Mouse (Mus musculus) gastrocnemius, postnatal 10 days (tissue): Measurements from ENCODE around the gene Tsga10ip. TPM values are rescaled to one million over a fixed set of nuclear protein-coding genes. Genes with fewer than 3 reads are reported as not detected.
"Not testable (repeated sequence)": the region's sequence is repeated elsewhere in the genome, so short reads cannot be mapped to it uniquely, and the experiment has no call there.

Experiments used
- DNase-seq: peaks from one replicate; pipeline ENCODE4 v3.0.0; 2021; ENCODE audit warnings: mixed read lengths
- total RNA-seq, 2 experiments: library from RNA; stranded (reverse); gene quantifications; 2 replicates each; pipeline ENCODE4 v1.2.3; 2021

Tsga10ip gene
- total RNA-seq, 2 experiments from 2014 or later = 0.23 TPM; not detected in 1

- no peak for DNase-seq
These were observed 12.7 kb downstream of the Tsga10ip start for GRCm38 (mm10) chr19:5389647-5390046.

GRCm38 (mm10) chr19:5388588-5389242 lies 13.6 kb downstream of the Tsga10ip start, which contains the start of gene Sart1:
Sart1 (minus strand) TSS chr19:5388703.
- peak; percentile 93 for DNase-seq

- DNase-seq = peak; percentile 46
These were observed 14.3 kb downstream of the Tsga10ip start for GRCm38 (mm10) chr19:5388011-5388441.

GRCm38 (mm10) chr19:5384715-5385114 lies 17.6 kb downstream of the Tsga10ip start:
- no peak for DNase-seq

DNA sequence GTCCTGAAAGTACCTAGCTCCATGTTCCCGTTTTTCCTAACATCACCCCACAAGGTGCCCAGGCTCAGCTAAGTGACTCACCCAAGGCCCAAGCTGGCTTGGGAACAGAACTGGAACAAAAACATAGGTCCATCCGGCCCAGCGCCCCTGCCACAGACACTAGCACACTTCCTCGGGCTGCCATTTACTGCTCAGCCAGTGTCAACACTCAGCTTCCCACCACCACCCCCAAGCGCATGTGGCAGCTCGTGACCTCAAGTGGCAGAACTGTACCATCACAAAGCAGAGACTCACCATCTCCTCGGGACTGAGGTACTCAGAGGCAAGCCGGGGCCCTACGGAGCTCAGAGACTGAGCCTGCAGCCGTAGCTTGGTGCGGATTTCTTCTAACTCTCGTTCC lies 19.0 kb downstream of the Tsga10ip start:
- DNase-seq = no peak

- DNase-seq = no peak
These were observed 24.9 kb downstream of the Tsga10ip start for GRCm38 (mm10) chr19:5377446-5377845.

GRCm38 (mm10) chr19:5374748-5375147 lies 27.6 kb downstream of the Tsga10ip start:
- DNase-seq = no peak

GRCm38 (mm10) chr19:5374177-5374576 lies 28.1 kb downstream of the Tsga10ip start:
- no peak for DNase-seq

GRCm38 (mm10) chr19:5372724-5373123 lies 29.6 kb downstream of the Tsga10ip start:
- DNase-seq = no peak

- no peak for DNase-seq
These were observed 31.4 kb downstream of the Tsga10ip start for GRCm38 (mm10) chr19:5370932-5371331.

DNA sequence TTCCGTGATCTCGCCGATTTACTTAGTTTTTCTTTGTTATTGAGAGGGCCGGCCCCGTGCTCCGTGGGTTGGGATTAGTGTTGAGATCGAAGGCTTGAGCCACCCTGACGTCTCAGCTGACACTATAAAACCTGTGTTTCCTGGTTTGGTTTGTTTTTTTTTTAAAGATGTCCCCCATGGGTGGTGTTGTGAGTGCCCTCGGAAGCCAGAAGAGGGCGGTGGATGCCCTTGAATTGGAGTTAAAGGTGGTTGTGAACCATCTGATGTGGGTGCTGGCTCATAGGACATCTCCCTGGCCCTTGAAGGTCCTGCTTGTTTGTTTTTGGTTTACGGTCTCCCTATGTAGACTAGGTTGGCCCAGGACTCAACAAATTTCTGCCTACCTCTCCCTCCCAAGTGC lies 34.9 kb downstream of the Tsga10ip start:
- DNase-seq = no peak

GRCm38 (mm10) chr19:5367053-5367359 lies 35.3 kb downstream of the Tsga10ip start, which contains the start of gene Banf1:
Banf1 (minus strand) TSS chr19:5367168.
- DNase-seq = no peak

GRCm38 (mm10) chr19:5366175-5367052 lies 35.9 kb downstream of the Tsga10ip start, which contains the start of gene Eif1ad:
Eif1ad (plus strand) TSS chr19:5366741.
- peak; percentile 92 for DNase-seq

DNA sequence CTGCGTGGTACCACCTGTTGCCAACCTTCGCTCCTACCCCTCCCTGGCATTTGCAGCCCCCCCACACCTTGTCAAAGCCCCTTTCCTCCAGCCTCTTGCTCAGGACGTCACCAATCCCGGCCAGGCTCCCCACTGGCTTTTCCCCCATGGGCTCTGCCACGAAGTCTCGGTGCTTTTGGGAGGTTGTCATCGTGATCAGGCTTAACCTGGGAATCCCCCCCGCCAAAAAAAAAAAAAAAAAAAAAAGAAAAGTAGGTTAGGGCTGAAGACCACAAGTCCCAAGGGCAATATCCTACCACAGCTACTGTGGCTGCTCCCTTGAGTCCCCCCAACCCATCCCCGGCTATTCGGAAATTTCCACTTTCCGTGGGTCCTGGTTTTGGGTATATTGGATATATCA lies 36.6 kb downstream of the Tsga10ip start:
- DNase-seq = no peak

DNA sequence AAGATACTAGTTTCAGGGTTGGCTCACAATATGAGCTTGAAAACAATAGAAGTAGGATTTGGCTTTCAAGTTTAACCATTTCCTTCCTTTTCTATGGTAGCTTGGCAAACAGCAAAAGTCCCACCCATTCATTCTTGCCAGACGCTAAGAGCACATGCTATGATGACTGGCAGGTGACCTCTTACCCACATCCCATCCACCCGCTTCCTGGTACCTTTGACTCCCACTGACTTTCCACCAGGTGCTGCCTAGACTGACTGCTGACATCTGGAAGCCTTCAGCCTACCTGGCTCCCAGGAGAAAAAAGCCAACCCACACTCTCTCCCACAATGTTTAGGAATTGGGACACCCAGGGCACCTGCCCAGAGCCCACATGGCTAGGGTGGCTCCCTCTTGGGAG lies 38.2 kb downstream of the Tsga10ip start:
- DNase-seq = no peak

GRCm38 (mm10) chr19:5362186-5362585 lies 40.1 kb downstream of the Tsga10ip start:
- no peak for DNase-seq

- no peak for DNase-seq
These were observed 46.2 kb downstream of the Tsga10ip start for GRCm38 (mm10) chr19:5356080-5356479.

DNA sequence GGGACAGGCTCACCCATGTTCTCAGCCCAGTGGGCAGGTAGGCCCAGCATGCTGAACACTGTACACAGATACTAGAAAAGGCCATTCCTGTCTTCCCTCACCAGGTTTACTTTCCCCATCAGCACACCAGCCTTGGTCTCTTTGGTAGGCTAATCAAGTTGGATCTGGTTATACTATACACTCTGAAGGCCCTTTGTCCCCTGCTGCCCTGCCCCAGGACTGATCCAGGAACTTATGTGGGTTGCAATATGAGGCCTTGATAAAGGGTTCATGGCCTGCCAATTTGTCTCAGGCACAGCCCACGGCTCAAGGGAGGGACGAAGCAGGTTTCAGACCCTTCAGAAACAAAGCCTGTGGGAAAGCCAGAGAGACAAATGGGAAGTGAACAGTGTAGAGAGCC lies 48.7 kb downstream of the Tsga10ip start:
- DNase-seq = no peak

DNA sequence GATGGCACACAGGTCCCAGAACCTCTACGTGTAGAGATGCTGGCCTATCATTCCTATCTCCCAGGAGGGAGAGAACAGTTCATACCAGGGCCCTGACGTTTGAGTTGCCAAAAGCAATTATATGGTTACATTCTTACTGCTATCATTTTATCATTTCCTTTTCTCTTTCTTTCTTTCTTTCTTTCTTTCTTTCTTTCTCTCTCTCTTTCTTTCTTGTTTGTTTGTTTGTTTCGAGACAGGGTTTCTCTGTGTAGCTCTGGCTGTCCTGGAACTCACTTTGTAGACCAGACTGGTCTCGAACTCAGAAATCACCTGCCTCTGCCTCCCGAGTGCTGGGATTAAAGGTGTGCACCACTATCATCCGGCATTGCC lies 52.8 kb downstream of the Tsga10ip start, which contains the start of gene Cst6:
Gene Cst6, minus strand, starts transcription at position 73 of the 372 bp plus-strand sequence.
- DNase-seq = not testable (repeated sequence)

- DNase-seq = peak; percentile 24
These were observed 53.5 kb downstream of the Tsga10ip start for GRCm38 (mm10) chr19:5348526-5349501.

GRCm38 (mm10) chr19:5348064-5348463 lies 54.3 kb downstream of the Tsga10ip start:
- no peak for DNase-seq
